Comparison of ENCODE assay signal across 8 mouse cellular contexts in genomic region chr11:8663444-8664392, GRCm38 (mm10). TPM values are rescaled to one million over a fixed set of nuclear protein-coding genes. Genes with fewer than 3 reads are reported as not detected.
A peak's percentile ranks its signal among the peaks of the same experiment; 100 is the strongest.
DNase-seq lines count a peak whose midpoint lies in the region; ATAC-seq and TF ChIP-seq lines count a peak whose summit lies in the region.

No protein-coding gene starts in this region.

- peaks cover 16% of the 10 kb centered on the region for H3K4me1 ChIP-seq in lung, postnatal 0 days (ENCODE audit: insufficient read depth, low read depth, low read length)

- no peaks in the 10 kb centered on the region for H3K9me3 ChIP-seq in lung, postnatal 0 days (ENCODE audit: low read length)

- H3K4me3 ChIP-seq in lung, postnatal 0 days (ENCODE audit: low read depth, low read length) = peak overlapping the region; percentile 90

- TF ChIP-seq CTCF in lung, postnatal 0 days (IDR thresholded peaks at IDR 0.05) = no peak

- no peaks in the 10 kb centered on the region for H3K27me3 ChIP-seq in lung, postnatal 0 days (replicated peaks; ENCODE audit: insufficient read depth, low read length)

- TF ChIP-seq EP300 in lung, postnatal 0 days (IDR thresholded peaks at IDR 0.05) = no peak

- DNase-seq in lung, adult 18-20 months = peak; percentile 55
- no peak for DNase-seq in lung, postnatal 25 days (ENCODE audit: low spot score)
- peak; percentile 34 for DNase-seq in embryo, embryonic 11.5 days (ENCODE audit: low read depth, low spot score)
- peak; percentile 51 to 55 for DNase-seq in heart, adult 9 months (ENCODE audit: low spot score in 2 of 2)
- peak; percentile 87 for DNase-seq in kidney, adult 9 months
- peak; percentile 70 for DNase-seq in lung, postnatal 0 days (ENCODE audit: low spot score)
- DNase-seq in ovary, postnatal 14 days (ENCODE audit: low spot score) = peak; percentile 50

- peak overlapping the region; percentile 94 for H3K27ac ChIP-seq in lung, postnatal 0 days (ENCODE audit: low read length)

- 1% methylated on average over 45 of the region's 52 CpGs for WGBS in lung, postnatal 0 days

- H3K36me3 ChIP-seq in lung, postnatal 0 days (ENCODE audit: insufficient read depth, low read length) = no peaks in the 10 kb centered on the region

- H3K4me2 ChIP-seq in lung, postnatal 0 days (replicated peaks; ENCODE audit: low read depth, low read length) = peak overlapping the region; percentile 90

- H3K9ac ChIP-seq in lung, postnatal 0 days (replicated peaks; ENCODE audit: low read depth) = peak overlapping the region; percentile 89

- peak; percentile 76 for ATAC-seq in lung, postnatal 0 days
- no peak for ATAC-seq in erythroid progenitor cell, adult 5-6 weeks (replicated peaks; ENCODE audit: low FRiP score, poor library complexity, severe bottlenecking)

RNA-seq across cellular contexts. Expression of gene Tns3, which starts 0.6 kb away (rescaled TPM):
- 34.9 and 37.5 TPM in 2 replicates for polyA plus RNA-seq in lung, postnatal 0 days (2015; fragmentation: Nextera tagmentation; extraction: Ambion mirVana)
- total RNA-seq in erythroid progenitor cell, adult 5-6 weeks (2015; ENCODE audit: low replicate concordance) = 6.1 and 6.3 TPM in 2 replicates
- total RNA-seq in erythroid progenitor cell, adult 5-6 weeks (2017; ENCODE audit: low replicate concordance) = 1.7 and 5.1 TPM in 2 replicates
